Mouse (Mus musculus) layer of hippocampus, postnatal 25 days (tissue): ENCODE measurements around the gene Mup9. TPM values are rescaled to one million over a fixed set of nuclear protein-coding genes. Genes with fewer than 3 reads are reported as not detected.
"Not testable (repeated sequence)": the region's sequence is repeated elsewhere in the genome, so short reads cannot be mapped to it uniquely, and the experiment has no call there.

Experiments
- DNase-seq, 2 experiments: peaks; one replicate each; pipeline ENCODE4 v3.0.0; 2022; ENCODE audit warnings: mixed read lengths in 2 of 2, low spot score in 1 of 2; ENCODE audit errors: extremely low spot score in 1 of 2
- total RNA-seq, 2 experiments: library from RNA; stranded (reverse); gene quantifications; 2 replicates each; pipeline ENCODE4 v1.2.3; 2021

Gene Mup9
- total RNA-seq = not detected

GRCm38 (mm10) chr4:60421852-60422251 lies at the start of gene Mup9:
TSS of gene Mup9 (minus strand) at chr4:60421952.
- DNase-seq = not testable (repeated sequence)

Other genes with a start within 250 kb of the Mup9 start
- gene Mup8, start 199.4 kb downstream of the Mup9 start, total RNA-seq = not detected
- not detected for gene Mup1, start 80.0 kb upstream of the Mup9 start, total RNA-seq
- not detected for gene Mup10, start 160.2 kb upstream of the Mup9 start, total RNA-seq
- gene Mup11, start 240.5 kb upstream of the Mup9 start, total RNA-seq = not detected